Mouse (Mus musculus) layer of hippocampus, postnatal 10 days (tissue): ENCODE measurements around the gene Ddx18. TPM values are rescaled to one million over a fixed set of nuclear protein-coding genes. Genes with fewer than 3 reads are reported as not detected.

ENCODE experiments used
- DNase-seq, 2 experiments: peaks; one replicate each; pipeline ENCODE4 v3.0.0; 2021; ENCODE audit warnings: low spot score in 2 of 2
- total RNA-seq, 2 experiments: library from RNA; stranded (reverse); gene quantifications; 2 replicates each; pipeline ENCODE4 v1.2.3; 2021

Gene Ddx18
- total RNA-seq, 2 experiments from 2014 or later, result 26.8 to 27.6 TPM

GRCm38 (mm10) chr1:121527600-121528398, 40.0 kb downstream of the Ddx18 start:
- DNase-seq, result peak in 1 of 2 experiments; percentile 37

- no peak for DNase-seq
These were observed 40.7 kb downstream of the Ddx18 start for GRCm38 (mm10) chr1:121527061-121527460.

GRCm38 (mm10) chr1:121518609-121519008, 49.2 kb downstream of the Ddx18 start:
- no peak for DNase-seq

- DNase-seq, result no peak
These were observed 55.8 kb downstream of the Ddx18 start for GRCm38 (mm10) chr1:121511966-121512365.

GRCm38 (mm10) chr1:121511186-121511585, 56.6 kb downstream of the Ddx18 start:
- DNase-seq, result no peak

GRCm38 (mm10) chr1:121510420-121511140, 57.2 kb downstream of the Ddx18 start:
- DNase-seq, result peak; percentile 35 to 41

- DNase-seq, result no peak
These were observed 59.1 kb downstream of the Ddx18 start for GRCm38 (mm10) chr1:121508729-121509128.

Other genes starting within 250 kb of the Ddx18 start
- gene Insig2, start 235.4 kb downstream of the Ddx18 start, total RNA-seq, result 10 to 100 TPM; 38.9 to 44.9 TPM
- gene Ccdc93, start 136.9 kb downstream of the Ddx18 start, total RNA-seq, result 10 to 100 TPM; 35.4 to 37.3 TPM
- 1 to 10 TPM; 7.3 to 8.1 TPM for gene Htr5b, start 39.5 kb downstream of the Ddx18 start, total RNA-seq